Mouse (Mus musculus) lung, adult 18-20 months (tissue): ENCODE results near the gene Prpf19.
A peak's percentile ranks its signal among the peaks of the same experiment; 100 is the strongest.

Source experiments
- DNase-seq, 2 experiments: peaks; one replicate each; pipeline ENCODE4 v3.0.0; 2022; ENCODE audit warnings: mixed read lengths in 2 of 2

Gene Prpf19

GRCm38 (mm10) chr19:10896849-10897248 lies 1.8 kb downstream of the Prpf19 start:
- DNase-seq: no peak

GRCm38 (mm10) chr19:10897491-10897890 lies 2.5 kb downstream of the Prpf19 start:
- no peak for DNase-seq

- no peak for DNase-seq
Observed at GRCm38 (mm10) chr19:10900315-10900714, 5.3 kb downstream of the Prpf19 start.

GRCm38 (mm10) chr19:10901046-10901445 lies 6.0 kb downstream of the Prpf19 start:
- DNase-seq: no peak

- no peak for DNase-seq
Observed at GRCm38 (mm10) chr19:10904512-10904911, 9.5 kb downstream of the Prpf19 start.

- peak; percentile 78 to 83 for DNase-seq
Observed at GRCm38 (mm10) chr19:10904927-10905727, 10.1 kb downstream of the Prpf19 start.

- no peak for DNase-seq
Observed at GRCm38 (mm10) chr19:10905728-10906000, 10.6 kb downstream of the Prpf19 start.

GRCm38 (mm10) chr19:10907891-10908290 lies 12.9 kb downstream of the Prpf19 start:
- peak; percentile 33 to 46 for DNase-seq

- DNase-seq: no peak
Observed at GRCm38 (mm10) chr19:10909087-10909721, 14.2 kb downstream of the Prpf19 start.

- DNase-seq: no peak
Observed at GRCm38 (mm10) chr19:10914291-10914690, 19.3 kb downstream of the Prpf19 start.

- no peak for DNase-seq
Observed at GRCm38 (mm10) chr19:10914870-10915269, 19.8 kb downstream of the Prpf19 start.

- no peak for DNase-seq
Observed at GRCm38 (mm10) chr19:10916506-10916905, 21.5 kb downstream of the Prpf19 start.

- no peak for DNase-seq
Observed at GRCm38 (mm10) chr19:10918321-10918991, 23.4 kb downstream of the Prpf19 start.

- DNase-seq: no peak
Observed at GRCm38 (mm10) chr19:10920532-10920931, 25.5 kb downstream of the Prpf19 start, which contains the start of gene Zp1. Zp1 (minus strand) TSS chr19:10920632.

GRCm38 (mm10) chr19:10921058-10921457 lies 26.0 kb downstream of the Prpf19 start:
- DNase-seq: no peak

GRCm38 (mm10) chr19:10924220-10924619 lies 29.2 kb downstream of the Prpf19 start:
- DNase-seq: no peak

GRCm38 (mm10) chr19:10926123-10926621 lies 31.1 kb downstream of the Prpf19 start:
- no peak for DNase-seq

- DNase-seq: no peak
Observed at GRCm38 (mm10) chr19:10926666-10927065, 31.6 kb downstream of the Prpf19 start.

GRCm38 (mm10) chr19:10930641-10931040 lies 35.6 kb downstream of the Prpf19 start:
- DNase-seq: no peak

- DNase-seq: no peak
Observed at GRCm38 (mm10) chr19:10935029-10935428, 40.0 kb downstream of the Prpf19 start.

- no peak for DNase-seq
Observed at GRCm38 (mm10) chr19:10936077-10936476, 41.0 kb downstream of the Prpf19 start.

- no peak for DNase-seq
Observed at GRCm38 (mm10) chr19:10937110-10937563, 42.1 kb downstream of the Prpf19 start, which contains the start of gene Ptgdr2. Ptgdr2 (plus strand) TSS chr19:10937160.

GRCm38 (mm10) chr19:10938771-10939170 lies 43.7 kb downstream of the Prpf19 start:
- no peak for DNase-seq
